Mouse (Mus musculus) brain, embryonic 14.5 days (tissue): ENCODE measurements around the gene Ctdsp1.

Source experiments
- CTCF ChIP-seq: fragments of 200-500 bp; IDR thresholded peaks from 2 replicates; pipeline ENCODE4 v1.5.1; 2012; ENCODE audit warnings: inconsistent platforms, mild to moderate bottlenecking, moderate library complexity, borderline replicate concordance; ENCODE audit not compliant: insufficient read depth, insufficient read length; ENCODE audit errors: extremely low read depth
- POLR2A ChIP-seq: fragments of 200-500 bp; IDR thresholded peaks from 2 replicates; pipeline ENCODE4 v1.6.1; 2012; ENCODE audit warnings: mild to moderate bottlenecking, inconsistent platforms, borderline replicate concordance; ENCODE audit not compliant: poor library complexity, insufficient read depth, insufficient read length, severe bottlenecking; ENCODE audit errors: extremely low read depth

DNA sequence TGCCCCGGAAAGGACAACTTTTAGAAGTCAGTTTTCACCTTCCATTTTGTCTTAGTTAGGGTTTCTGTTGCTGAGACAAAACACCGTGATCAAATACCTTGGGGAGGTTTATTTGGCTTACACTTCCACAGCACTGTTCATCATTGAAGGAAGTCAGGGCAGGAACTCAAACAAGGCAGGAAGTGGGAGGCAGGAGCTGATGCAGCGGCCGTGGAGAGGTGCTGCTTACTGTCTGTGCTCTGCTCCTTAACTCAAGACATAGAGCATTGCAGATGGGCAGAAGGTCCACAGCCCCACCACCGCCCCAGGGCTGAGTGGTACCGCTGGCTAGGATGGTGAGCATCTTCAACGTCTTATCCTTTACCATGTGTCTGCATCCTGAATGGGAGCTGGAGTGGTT lies 49.4 kb upstream of the Ctdsp1 start:
- TF ChIP-seq POLR2A (no peak), CTCF (no peak)
